Mouse (Mus musculus) midbrain, postnatal 0 days (tissue): ENCODE results near the gene Iqub. TPM values are rescaled to one million over a fixed set of nuclear protein-coding genes. Genes with fewer than 3 reads are reported as not detected.

ENCODE experiments used
- ATAC-seq: fragments of 200-750 bp; cut with Nextera tagmentation; 2 replicates; pipeline ENCODE4 v1.8.0; 2017; ENCODE audit warnings: moderate number of reproducible peaks, mild to moderate bottlenecking, moderate TSS enrichment, moderate library complexity; ENCODE audit not compliant: low FRiP score
- DNase-seq: peaks from one replicate; pipeline ENCODE4 v3.0.0-alpha.2; 2015; ENCODE audit warnings: low spot score
- H3K27ac ChIP-seq: fragments of 300-500 bp; sonication (generic); 2 replicates; pipeline ENCODE4 v1.5.1; 2014; ENCODE audit warnings: low read depth, mild to moderate bottlenecking, low read length, mixed read lengths
- H3K27me3 ChIP-seq: fragments of 300-500 bp; sonication (generic); 2 replicates; pipeline ENCODE4 v1.6.1; 2014; ENCODE audit warnings: low read length, control low read depth, mixed read lengths; ENCODE audit not compliant: insufficient read depth
- H3K36me3 ChIP-seq: fragments of 300-500 bp; sonication (generic); 2 replicates; pipeline ENCODE4 v1.6.1; 2014; ENCODE audit warnings: low read length, control low read depth, mixed read lengths; ENCODE audit not compliant: insufficient read depth
- H3K4me1 ChIP-seq: fragments of 300-500 bp; sonication (generic); 2 replicates; pipeline ENCODE4 v1.6.1; 2014; ENCODE audit warnings: mild to moderate bottlenecking, control low read depth, antibody characterized with exemption, low read length, mixed read lengths; ENCODE audit not compliant: insufficient read depth
- H3K4me2 ChIP-seq: fragments of 300-500 bp; sonication (generic); 2 replicates; pipeline ENCODE4 v1.6.1; 2014; ENCODE audit warnings: low read depth, mild to moderate bottlenecking, low read length, mixed read lengths; ENCODE audit not compliant: poor library complexity, severe bottlenecking
- H3K4me3 ChIP-seq: fragments of 300-500 bp; sonication (generic); 2 replicates; pipeline ENCODE4 v1.5.1; 2014; ENCODE audit warnings: low read depth, mild to moderate bottlenecking, low read length, moderate library complexity
- H3K9ac ChIP-seq: fragments of 300-500 bp; sonication (generic); replicated peaks from 2 replicates; pipeline ENCODE4 v1.6.1; 2014; ENCODE audit warnings: mild to moderate bottlenecking, low read length, moderate library complexity, mixed read lengths; ENCODE audit not compliant: poor library complexity, severe bottlenecking
- H3K9me3 ChIP-seq: fragments of 300-500 bp; sonication (generic); 2 replicates; pipeline ENCODE4 v1.6.1; 2016; ENCODE audit warnings: low read length, control low read depth
- CTCF ChIP-seq: IDR thresholded peaks from 2 replicates; pipeline ENCODE4 v1.5.1; 2016; ENCODE audit warnings: antibody characterized with exemption, mild to moderate bottlenecking
- WGBS: fragments of 180-500 bp; shearing (Covaris S2); extraction: QIAGEN DNeasy Blood & Tissue Kit; methylation state at CpG from one replicate; pipeline ENCODE4 v1.1.7; 2014; 5-methylcytosine and 5-hydroxymethylcytosine counted together
- polyA plus RNA-seq: library from polyadenylated mRNA; unstranded; fragments of >200 nt; fragmentation: Nextera tagmentation; extraction: Ambion mirVana; gene quantifications from 2 replicates; pipeline ENCODE4 v1.2.1, GENCODE M21; 2015
- total RNA-seq: library from RNA; depleted of rRNA; stranded (reverse); fragments of >200 nt; gene quantifications from 2 replicates; pipeline ENCODE4 v1.2.3, GENCODE M21; 2014; rRNA removed

Gene Iqub
- total and polyA plus RNA-seq, 2 experiments from 2014 or later = 0.70 to 1.5 TPM

DNA sequence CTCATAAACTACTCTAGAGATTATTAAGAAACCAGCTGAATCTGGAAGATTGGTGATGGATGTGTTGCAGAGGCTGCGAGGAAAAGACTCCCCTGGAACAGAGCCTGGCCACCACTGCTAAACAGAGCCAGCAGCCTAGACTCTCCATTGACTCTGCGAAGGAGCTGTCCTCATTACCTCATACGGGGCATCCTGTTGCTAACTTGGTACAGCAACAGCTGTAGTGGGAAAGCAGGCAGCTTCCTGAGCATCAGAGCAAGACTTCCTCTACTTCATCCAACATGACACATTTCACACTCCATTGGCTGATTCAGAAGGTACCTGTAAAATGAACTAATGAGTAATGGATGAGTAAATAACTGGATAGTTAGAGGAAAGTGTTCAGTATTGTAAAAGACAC is 107.1 kb downstream of the Iqub start:
- Histone ChIP-seq H3K9me3 (no peaks in the 10 kb centered on the region), H3K27ac (no peak overlapping the region), H3K4me2 (no peak overlapping the region), H3K4me1 (no peaks in the 10 kb centered on the region), H3K4me3 (no peak overlapping the region), H3K36me3 (no peaks in the 10 kb centered on the region), H3K27me3 (no peaks in the 10 kb centered on the region), H3K9ac (no peak overlapping the region)
- WGBS = 80% methylated on average over 3 of the region's 3 CpGs
- no peak for DNase-seq
- ATAC-seq = no peak
- TF ChIP-seq CTCF = no peak

DNA sequence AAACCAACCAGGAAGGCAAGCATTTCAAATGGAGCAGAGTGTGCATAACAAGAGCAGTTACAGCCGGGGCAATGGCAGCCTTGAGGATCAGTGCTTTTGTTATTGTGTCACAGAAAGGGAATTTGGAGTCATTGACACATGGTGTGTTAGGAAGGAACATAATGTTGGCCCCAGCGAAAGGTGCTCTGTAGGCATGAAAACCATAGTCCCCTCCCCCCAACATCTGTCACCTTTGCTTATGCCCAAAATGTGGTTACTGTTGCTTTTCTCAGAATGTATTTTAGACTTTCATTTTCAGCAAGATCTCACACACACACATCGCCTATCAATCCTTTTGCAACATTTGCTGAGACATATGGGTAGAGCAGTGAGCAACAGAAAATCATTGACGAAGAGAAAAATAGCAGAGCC is 117.6 kb downstream of the Iqub start:
- Histone ChIP-seq H3K4me2 (no peak overlapping the region), H3K9ac (no peak overlapping the region), H3K36me3 (no peaks in the 10 kb centered on the region), H3K27ac (no peak overlapping the region), H3K9me3 (no peaks in the 10 kb centered on the region), H3K4me1 (no peaks in the 10 kb centered on the region), H3K27me3 (no peaks in the 10 kb centered on the region), H3K4me3 (no peak overlapping the region)
- ATAC-seq (no peak), DNase-seq (no peak)
- 87% methylated on average over 4 of the region's 4 CpGs for whole genome bisulfite sequencing
- TF ChIP-seq CTCF = no peak

Other genes with a start within 250 kb of the Iqub start
- gene Ndufa5, start 12.9 kb upstream of the Iqub start, total RNA-seq = 34.2 and 53.8 TPM in 2 replicates
- gene Ndufa5, start 12.9 kb upstream of the Iqub start, polyA plus RNA-seq = 533 and 553 TPM in 2 replicates
- not detected in 2 replicates for gene Asb15, start 13.1 kb upstream of the Iqub start, total RNA-seq
- 0.05 TPM in 1 of 2 replicates, not detected in the other for gene Asb15, start 13.1 kb upstream of the Iqub start, polyA plus RNA-seq
- not detected in 2 replicates for gene Lmod2, start 82.7 kb upstream of the Iqub start, total RNA-seq
- gene Lmod2, start 82.7 kb upstream of the Iqub start, polyA plus RNA-seq = not detected in 2 replicates
- 21.4 and 26.2 TPM in 2 replicates for gene Wasl, start 149.9 kb upstream of the Iqub start, total RNA-seq
- gene Wasl, start 149.9 kb upstream of the Iqub start, polyA plus RNA-seq = 46.8 and 55.2 TPM in 2 replicates
- not detected in 2 replicates for gene Hyal6, start 218.2 kb upstream of the Iqub start, total RNA-seq
- not detected in 2 replicates for gene Hyal6, start 218.2 kb upstream of the Iqub start, polyA plus RNA-seq
- not detected in 2 replicates for gene Hyal4, start 233.3 kb upstream of the Iqub start, total RNA-seq
- not detected in 2 replicates for gene Hyal4, start 233.3 kb upstream of the Iqub start, polyA plus RNA-seq